Mouse (Mus musculus): ENCODE measurements around the gene Dscaml1.

DNA sequence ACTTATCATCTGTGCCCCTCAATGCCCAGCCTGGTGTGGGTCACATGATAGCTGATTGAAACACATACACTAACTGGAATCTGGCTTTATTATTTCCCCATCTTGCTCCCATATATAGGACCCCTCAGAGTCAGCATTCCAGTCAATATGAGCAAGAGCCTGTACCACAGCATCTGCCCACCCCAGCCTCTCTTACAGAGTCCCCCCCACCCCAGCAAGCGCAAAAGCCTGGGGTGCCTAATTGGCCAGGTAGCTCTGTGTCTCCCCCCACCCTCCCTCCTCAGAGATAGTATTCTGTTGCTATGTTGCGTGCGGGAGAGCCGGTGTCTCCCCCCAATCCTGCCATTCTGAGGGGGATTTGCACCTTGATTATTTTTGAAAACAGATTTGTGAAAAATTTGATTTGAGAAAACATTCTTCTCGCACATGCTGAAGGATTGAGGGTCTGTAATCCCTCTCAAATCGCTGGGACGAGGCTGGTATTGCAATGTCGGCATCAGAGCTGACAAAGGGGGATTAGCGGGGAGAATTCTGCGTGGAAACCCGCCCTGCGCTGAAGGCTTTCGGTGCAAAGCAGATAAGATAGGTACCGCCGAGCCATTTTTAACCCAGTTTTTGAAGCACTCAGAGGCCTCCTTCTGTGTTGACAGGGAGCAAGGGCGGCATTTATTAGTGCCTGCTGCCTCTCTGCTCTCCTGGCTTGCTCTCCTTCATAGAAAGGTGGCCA, 153.8 kb downstream of the Dscaml1 start:
- no peak for TF ChIP-seq EP300 (IDR thresholded peaks at IDR 0.05; ENCODE audit: low read depth)
- no peak for TF ChIP-seq CTCF (IDR thresholded peaks at IDR 0.05; ENCODE audit: low read depth)
